Mouse (Mus musculus): Measurements from ENCODE around the gene Slc12a9. TPM values are rescaled to one million over a fixed set of nuclear protein-coding genes. Genes with fewer than 3 reads are reported as not detected.
A peak's percentile ranks its signal among the peaks of the same experiment; 100 is the strongest.

Slc12a9 gene
- polyA plus RNA-seq, 1 experiment from 2014 or later = 8.7 TPM

- no peaks in the 10 kb centered on the region for H3K27me3 ChIP-seq (replicated peaks)
- H3K9ac ChIP-seq = peak overlapping the region; percentile 84
- no peaks in the 10 kb centered on the region for H3K9me3 ChIP-seq
- 19% methylated on average over 15 of the region's 15 CpGs for WGBS
- peak overlapping the region; percentile 63 for H3K4me3 ChIP-seq
- peaks cover 16% of the 10 kb centered on the region for H3K4me1 ChIP-seq
- peak; percentile 10; the same call in 1 of the 2 replicates for ATAC-seq (ENCODE audit: extremely low read depth, insufficient number of reproducible peaks, low FRiP score, low TSS enrichment)
- H3K4me2 ChIP-seq = peak overlapping the region; percentile 86
- peaks cover 17% of the 10 kb centered on the region; the same call in 1 of the 2 replicates for H3K36me3 ChIP-seq
- H3K27ac ChIP-seq (replicated peaks) = no peak overlapping the region
Measured at GRCm38 (mm10) chr5:137332857-137333511, 413 bp downstream of the Slc12a9 start.

- no peak for ATAC-seq (ENCODE audit: extremely low read depth, insufficient number of reproducible peaks, low FRiP score, low TSS enrichment)
- Histone ChIP-seq H3K4me2 (no peak overlapping the region), H3K27ac (replicated peaks) (no peak overlapping the region), H3K4me3 (no peak overlapping the region), H3K27me3 (replicated peaks) (no peaks in the 10 kb centered on the region), H3K36me3 (peaks cover 33% of the 10 kb centered on the region), H3K9me3 (no peaks in the 10 kb centered on the region), H3K9ac (no peak overlapping the region), H3K4me1 (peaks cover 5% of the 10 kb centered on the region; the same call in 1 of the 2 replicates)
- 87% methylated on average over 7 of the region's 7 CpGs for WGBS
Measured at GRCm38 (mm10) chr5:137330910-137331309, 2.5 kb downstream of the Slc12a9 start.

GRCm38 (mm10) chr5:137320996-137321395, 12.4 kb downstream of the Slc12a9 start:
- Histone ChIP-seq H3K4me2 (no peak overlapping the region), H3K9ac (no peak overlapping the region), H3K9me3 (no peaks in the 10 kb centered on the region), H3K36me3 (peaks cover 75% of the 10 kb centered on the region), H3K27me3 (replicated peaks) (no peaks in the 10 kb centered on the region), H3K4me1 (no peaks in the 10 kb centered on the region), H3K4me3 (no peak overlapping the region), H3K27ac (replicated peaks) (no peak overlapping the region)
- 80% methylated on average over 3 of the region's 3 CpGs for WGBS
- ATAC-seq (ENCODE audit: extremely low read depth, insufficient number of reproducible peaks, low FRiP score, low TSS enrichment) = no peak

GRCm38 (mm10) chr5:137318570-137318969, 14.8 kb downstream of the Slc12a9 start:
- no peaks in the 10 kb centered on the region for H3K27me3 ChIP-seq (replicated peaks)
- no peak overlapping the region for H3K4me3 ChIP-seq
- ATAC-seq (ENCODE audit: extremely low read depth, insufficient number of reproducible peaks, low FRiP score, low TSS enrichment) = no peak
- H3K36me3 ChIP-seq = peaks cover 60% of the 10 kb centered on the region
- H3K27ac ChIP-seq (replicated peaks) = no peak overlapping the region
- no peak overlapping the region for H3K4me2 ChIP-seq
- peaks cover 16% of the 10 kb centered on the region for H3K4me1 ChIP-seq
- no peaks in the 10 kb centered on the region for H3K9me3 ChIP-seq
- 70% methylated on average over 1 of the region's 1 CpGs for WGBS
- no peak overlapping the region for H3K9ac ChIP-seq

GRCm38 (mm10) chr5:137317361-137317760, 16.0 kb downstream of the Slc12a9 start:
- WGBS = 53% methylated on average over 8 of the region's 8 CpGs
- no peak overlapping the region for H3K4me3 ChIP-seq
- H3K9ac ChIP-seq = no peak overlapping the region
- no peaks in the 10 kb centered on the region for H3K27me3 ChIP-seq (replicated peaks)
- ATAC-seq (ENCODE audit: extremely low read depth, insufficient number of reproducible peaks, low FRiP score, low TSS enrichment) = no peak
- H3K27ac ChIP-seq (replicated peaks) = no peak overlapping the region
- H3K4me1 ChIP-seq = peaks cover 28% of the 10 kb centered on the region
- no peaks in the 10 kb centered on the region for H3K9me3 ChIP-seq
- H3K4me2 ChIP-seq = no peak overlapping the region
- peaks cover 51% of the 10 kb centered on the region for H3K36me3 ChIP-seq

- WGBS = 44% methylated on average over 30 of the region's 30 CpGs
- H3K9me3 ChIP-seq = no peaks in the 10 kb centered on the region
- no peak overlapping the region for H3K4me3 ChIP-seq
- no peaks in the 10 kb centered on the region for H3K27me3 ChIP-seq (replicated peaks)
- H3K27ac ChIP-seq (replicated peaks) = peak overlapping the region; percentile 93
- peak overlapping the region; percentile 94 for H3K4me2 ChIP-seq
- peaks cover 51% of the 10 kb centered on the region for H3K36me3 ChIP-seq
- peaks cover 40% of the 10 kb centered on the region for H3K4me1 ChIP-seq
- H3K9ac ChIP-seq = peak overlapping the region; percentile 97
- ATAC-seq (ENCODE audit: extremely low read depth, insufficient number of reproducible peaks, low FRiP score, low TSS enrichment) = no peak
Measured at GRCm38 (mm10) chr5:137315084-137315903, 18.1 kb downstream of the Slc12a9 start.

- peak within 1 kb of the TSS; percentile 93 for H3K27ac ChIP-seq (replicated peaks)
- no peaks in the 10 kb centered on the region for H3K27me3 ChIP-seq (replicated peaks)
- H3K4me3 ChIP-seq = peak within 1 kb of the TSS; percentile 83
- H3K9ac ChIP-seq = peak within 1 kb of the TSS; percentile 97
- no peaks in the 10 kb centered on the region for H3K9me3 ChIP-seq
- H3K36me3 ChIP-seq = peaks cover 51% of the 10 kb centered on the region
- 18% methylated on average over 30 of the region's 30 CpGs for WGBS
- peak; percentile 78 for ATAC-seq (ENCODE audit: extremely low read depth, insufficient number of reproducible peaks, low FRiP score, low TSS enrichment)
- H3K4me1 ChIP-seq = peaks cover 40% of the 10 kb centered on the region
- H3K4me2 ChIP-seq = peak within 1 kb of the TSS; percentile 94
Measured at GRCm38 (mm10) chr5:137314193-137315083, 19.0 kb downstream of the Slc12a9 start, which contains the start of gene Trip6. Gene Trip6 (minus strand): TSS chr5:137314404.

- no peaks in the 10 kb centered on the region for H3K27me3 ChIP-seq (replicated peaks)
- peaks cover 2% of the 10 kb centered on the region; the same call in 1 of the 2 replicates for H3K9me3 ChIP-seq
- ATAC-seq (ENCODE audit: extremely low read depth, insufficient number of reproducible peaks, low FRiP score, low TSS enrichment) = 0 out of 2 replicates have a peak, but pooled peaks have one; percentile 28
- H3K27ac ChIP-seq (replicated peaks) = peak overlapping the region; percentile 93
- H3K4me2 ChIP-seq = peak overlapping the region; percentile 94
- WGBS = 2% methylated on average over 22 of the region's 22 CpGs
- H3K36me3 ChIP-seq = peaks cover 53% of the 10 kb centered on the region
- peaks cover 40% of the 10 kb centered on the region for H3K4me1 ChIP-seq
- peak overlapping the region; percentile 83 for H3K4me3 ChIP-seq
- H3K9ac ChIP-seq = peak overlapping the region; percentile 97
Measured at GRCm38 (mm10) chr5:137313466-137314192, 19.8 kb downstream of the Slc12a9 start.

GRCm38 (mm10) chr5:137308356-137308755, 25.0 kb downstream of the Slc12a9 start:
- WGBS = 93% methylated on average over 4 of the region's 4 CpGs
- peak overlapping the region; percentile 97 for H3K27ac ChIP-seq (replicated peaks)
- peak overlapping the region; percentile 85 for H3K4me2 ChIP-seq
- peaks cover 64% of the 10 kb centered on the region for H3K4me1 ChIP-seq
- peaks cover 71% of the 10 kb centered on the region for H3K36me3 ChIP-seq
- H3K9me3 ChIP-seq = peaks cover 4% of the 10 kb centered on the region; the same call in 1 of the 2 replicates
- H3K4me3 ChIP-seq = peak overlapping the region; percentile 77
- H3K9ac ChIP-seq = peak overlapping the region; percentile 98
- H3K27me3 ChIP-seq (replicated peaks) = no peaks in the 10 kb centered on the region
- ATAC-seq (ENCODE audit: extremely low read depth, insufficient number of reproducible peaks, low FRiP score, low TSS enrichment) = no peak
